Mouse (Mus musculus) CH12F3 (cell line): ENCODE results near the gene Retsat.

Experiments
- in situ Hi-C: fragments of 300-500 bp; cut with MboI; formaldehyde crosslinking; loops from 2 replicates; pipeline ENCODE4 v1.14.3; 2020; ENCODE audit warnings: low sequenced_read_pairs

The Retsat gene

DNA sequence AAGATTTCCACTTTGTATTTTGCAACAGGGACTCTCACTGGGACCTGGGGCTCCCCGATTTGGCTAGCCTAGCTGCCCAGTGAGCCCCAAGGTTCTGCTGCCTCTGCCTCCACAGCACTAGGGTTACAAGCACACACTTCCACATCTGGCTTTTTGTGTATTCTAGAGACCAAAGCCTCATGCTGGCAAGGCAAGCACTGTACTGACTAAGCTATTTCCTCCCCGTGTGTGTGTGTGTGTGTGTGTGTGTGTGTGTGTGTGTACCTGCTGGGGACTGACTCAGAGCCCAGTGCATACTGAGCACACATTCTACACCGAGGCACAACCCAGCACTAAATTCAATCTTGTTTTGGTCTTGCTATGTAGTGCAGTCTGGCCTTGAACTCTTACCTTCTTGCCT, 11.6 kb upstream of the Retsat start:
- in situ Hi-C loops, result no loop called here

DNA sequence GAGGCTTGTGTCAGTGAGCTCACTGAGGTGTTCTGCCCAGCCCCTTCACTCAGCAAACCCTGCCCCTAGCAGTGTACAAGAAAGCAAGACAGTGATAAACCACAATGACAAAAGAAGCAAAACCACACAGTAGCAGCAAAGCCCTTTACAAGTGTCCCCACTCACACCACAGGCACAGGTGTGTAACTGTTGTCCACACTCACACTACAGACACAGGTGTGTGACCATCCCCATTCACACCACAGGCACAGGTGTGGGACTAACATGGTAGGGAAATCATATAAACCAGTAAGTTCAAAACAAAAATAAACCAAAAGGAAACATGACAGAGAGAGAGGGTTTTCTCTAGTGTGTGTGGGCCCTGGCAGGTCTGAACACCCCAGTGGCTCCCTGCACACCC, 10.0 kb upstream of the Retsat start:
- in situ Hi-C loops, result no loop called here

- in situ Hi-C loops, result no loop called here
These were observed 8.2 kb upstream of the Retsat start for GRCm38 (mm10) chr6:72590111-72590510.

GRCm38 (mm10) chr6:72593011-72593803, 5.1 kb upstream of the Retsat start:
- in situ Hi-C loops, result no loop called here

DNA sequence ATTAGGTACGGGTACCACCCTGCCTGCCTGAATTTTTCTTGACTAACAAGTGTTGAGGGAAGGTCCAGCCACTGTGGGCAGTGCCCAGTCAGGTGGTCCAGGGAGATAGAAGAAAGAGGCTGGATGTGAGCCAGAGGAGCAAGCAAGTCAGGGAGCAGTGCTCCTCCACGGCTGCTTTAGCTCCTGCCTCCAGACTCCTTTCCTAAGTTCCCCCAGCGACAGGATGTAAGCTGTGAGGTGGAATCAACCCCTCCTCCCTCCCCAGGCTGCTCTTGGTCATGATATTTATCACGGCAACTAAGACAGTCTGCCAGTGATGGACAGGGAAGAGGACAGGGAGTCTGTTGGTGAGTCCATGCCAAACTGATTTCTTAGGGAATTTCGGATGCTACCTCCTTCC, 4.4 kb upstream of the Retsat start:
- in situ Hi-C loops, result no loop called here

DNA sequence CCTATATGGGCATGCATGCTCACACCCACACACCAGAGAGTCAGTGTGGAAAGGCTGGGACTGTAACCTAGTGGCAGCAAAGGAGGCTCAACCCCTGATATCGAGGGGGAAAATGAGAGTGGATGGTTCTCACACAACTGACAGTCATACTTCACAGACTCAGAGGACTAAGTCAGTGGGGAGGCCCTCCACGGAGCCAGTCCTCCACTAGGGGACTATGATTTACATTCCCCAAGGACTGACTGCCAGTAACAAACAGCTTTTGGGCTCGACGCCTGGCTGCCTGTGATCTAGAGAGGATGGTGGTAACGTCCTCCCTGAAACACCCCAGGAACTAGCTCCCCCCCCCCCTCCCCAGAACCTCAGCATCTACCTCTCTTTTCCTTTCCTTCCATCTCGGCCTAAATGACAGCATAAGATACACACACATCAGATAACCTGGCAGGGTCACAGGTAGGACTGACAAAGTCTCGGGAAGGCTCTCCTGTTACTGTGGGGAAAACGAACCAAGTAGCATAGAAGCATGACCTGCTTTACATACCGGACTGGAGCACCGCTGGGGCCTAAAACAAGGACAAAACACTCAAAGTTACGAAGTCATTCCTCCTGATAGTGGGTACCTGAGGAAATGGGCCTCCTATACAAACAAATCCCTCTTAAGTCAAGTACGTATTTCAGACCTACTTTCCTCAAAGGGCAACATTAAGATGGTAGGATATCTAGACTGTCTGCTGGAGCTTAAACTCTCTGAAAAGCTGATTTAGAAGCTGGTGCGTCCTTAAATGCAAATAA, 996 bp upstream of the Retsat start:
- in situ Hi-C loops, result no loop called here

DNA sequence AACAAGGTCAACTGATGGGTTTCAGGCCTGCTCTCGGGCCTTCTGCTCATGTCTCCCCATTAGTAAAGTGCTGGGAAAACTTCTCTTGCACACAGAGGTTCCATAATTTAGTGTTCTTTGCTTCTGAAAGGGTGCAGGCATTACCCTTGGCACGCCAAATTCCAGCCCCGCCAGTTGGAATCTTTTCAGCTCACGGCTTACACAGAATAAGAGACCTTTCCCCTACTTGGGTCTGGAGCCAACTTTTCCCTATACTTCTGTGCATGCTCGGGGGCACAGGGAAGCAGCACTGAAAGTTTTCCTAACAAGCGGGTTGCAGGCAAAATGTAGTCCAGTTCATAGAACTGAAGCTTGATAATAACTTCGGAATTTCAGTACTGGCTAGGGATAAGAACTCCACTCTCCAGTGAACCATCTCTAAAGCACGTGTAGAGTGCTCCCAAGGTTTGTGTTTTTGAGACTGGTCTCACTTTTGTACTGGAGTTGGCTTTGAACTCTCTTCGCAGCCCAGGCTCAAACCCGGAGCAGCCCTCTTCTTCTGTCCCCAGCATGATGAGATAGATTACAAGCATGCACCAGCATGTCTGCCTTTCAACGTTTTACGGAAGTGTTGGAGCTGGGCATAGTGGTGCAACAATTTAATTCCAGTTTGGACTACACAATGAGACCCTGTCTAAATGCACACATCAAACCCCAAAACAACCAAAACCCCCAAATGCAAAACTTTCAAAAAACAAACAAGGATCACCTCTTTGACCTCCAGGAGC, 699 bp downstream of the Retsat start:
- in situ Hi-C loops, result no loop called here

DNA sequence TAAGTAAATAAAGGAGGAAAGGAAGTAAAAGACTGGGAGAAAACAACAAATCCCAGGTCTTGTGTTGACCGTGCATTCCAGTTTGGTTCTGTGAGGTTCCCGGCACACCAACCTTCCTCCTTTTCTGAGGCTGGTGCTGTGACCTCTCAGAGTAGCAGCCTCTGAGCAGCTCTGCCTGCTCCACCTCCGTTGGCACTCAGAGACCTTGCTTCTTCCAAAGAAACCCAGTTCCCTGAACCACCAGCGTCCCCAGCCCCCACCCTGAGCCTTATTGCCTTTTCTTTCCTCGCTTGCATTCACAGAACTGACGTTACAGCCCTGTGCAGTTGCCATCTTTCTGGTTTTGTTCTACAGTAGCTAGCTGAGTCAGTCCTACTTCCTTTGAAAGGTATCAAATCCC, 1.9 kb downstream of the Retsat start:
- in situ Hi-C loops, result no loop called here

- in situ Hi-C loops, result no loop called here
These were observed 2.5 kb downstream of the Retsat start for GRCm38 (mm10) chr6:72600771-72601170.

- in situ Hi-C loops, result no loop called here
These were observed 3.5 kb downstream of the Retsat start for GRCm38 (mm10) chr6:72601732-72602131.

DNA sequence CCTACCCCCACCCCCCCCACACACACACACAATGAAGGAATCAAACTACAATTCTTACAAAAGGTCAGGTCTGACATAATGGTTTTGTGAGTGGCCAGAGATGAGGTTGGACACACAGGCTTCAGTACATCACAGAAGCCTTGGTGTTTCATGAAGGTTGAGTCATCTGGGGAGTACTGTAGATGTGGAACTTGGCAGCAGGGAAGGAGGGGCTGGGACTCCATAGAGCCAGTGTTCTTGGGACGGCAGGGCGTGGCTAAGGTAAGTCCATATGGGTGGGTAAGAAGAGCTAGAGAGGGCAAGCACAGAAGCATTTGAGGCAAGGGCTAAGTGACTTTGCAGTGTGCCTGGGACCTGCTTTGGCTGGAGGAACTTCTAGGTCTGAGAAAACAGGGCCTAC, 5.8 kb downstream of the Retsat start:
- in situ Hi-C loops, result no loop called here

GRCm38 (mm10) chr6:72607060-72607459, 8.8 kb downstream of the Retsat start:
- in situ Hi-C loops, result no loop called here

GRCm38 (mm10) chr6:72607676-72608075, 9.4 kb downstream of the Retsat start:
- in situ Hi-C loops, result no loop called here

DNA sequence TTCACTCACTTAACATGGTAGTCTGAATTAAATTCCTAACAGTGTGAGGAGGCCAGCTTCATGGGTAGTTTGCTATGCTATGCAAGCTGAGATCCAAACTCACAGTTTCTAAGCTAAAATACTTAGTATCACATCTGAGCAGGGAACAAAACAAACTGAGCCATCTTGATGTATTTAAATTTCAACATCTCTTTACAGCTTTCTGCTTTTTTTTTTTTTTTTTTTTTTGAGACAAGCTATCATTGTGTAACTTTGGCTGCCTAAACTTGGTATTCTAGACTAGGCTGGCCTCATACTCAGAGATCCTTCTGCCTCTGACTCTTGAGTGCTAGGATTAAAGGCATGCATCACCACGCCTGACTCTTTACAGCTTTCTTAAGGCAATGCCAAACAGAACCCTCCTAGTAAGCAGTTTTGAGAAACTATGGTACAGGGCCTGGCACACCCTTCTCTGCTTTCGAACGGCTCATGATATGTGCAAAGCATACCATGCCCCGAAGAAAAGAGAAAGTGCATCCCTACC, 10.4 kb downstream of the Retsat start:
- in situ Hi-C loops, result no loop called here

DNA sequence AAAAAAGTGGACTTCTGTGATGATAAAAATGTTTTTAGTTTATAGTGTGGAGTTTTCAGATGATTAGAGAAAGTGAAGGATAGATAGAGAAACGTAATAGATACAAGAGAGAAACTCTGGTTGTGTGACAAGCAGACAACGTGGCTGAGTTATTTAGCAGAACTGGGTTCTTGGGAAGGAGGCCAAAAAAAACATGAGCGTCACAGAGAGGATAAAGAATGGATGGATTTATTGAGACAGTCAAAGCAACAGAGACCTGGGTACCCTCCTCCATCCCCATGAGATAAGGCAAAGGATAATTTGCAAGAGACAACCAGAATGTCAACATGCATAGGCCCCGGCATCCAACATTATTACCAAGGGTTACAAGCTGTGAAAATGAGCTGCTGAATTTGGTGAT, 12.0 kb downstream of the Retsat start:
- in situ Hi-C loops, result no loop called here

- in situ Hi-C loops, result no loop called here
These were observed 16.9 kb downstream of the Retsat start for GRCm38 (mm10) chr6:72615151-72615550.

GRCm38 (mm10) chr6:72615561-72616375, 17.5 kb downstream of the Retsat start:
- in situ Hi-C loops, result no loop called here

DNA sequence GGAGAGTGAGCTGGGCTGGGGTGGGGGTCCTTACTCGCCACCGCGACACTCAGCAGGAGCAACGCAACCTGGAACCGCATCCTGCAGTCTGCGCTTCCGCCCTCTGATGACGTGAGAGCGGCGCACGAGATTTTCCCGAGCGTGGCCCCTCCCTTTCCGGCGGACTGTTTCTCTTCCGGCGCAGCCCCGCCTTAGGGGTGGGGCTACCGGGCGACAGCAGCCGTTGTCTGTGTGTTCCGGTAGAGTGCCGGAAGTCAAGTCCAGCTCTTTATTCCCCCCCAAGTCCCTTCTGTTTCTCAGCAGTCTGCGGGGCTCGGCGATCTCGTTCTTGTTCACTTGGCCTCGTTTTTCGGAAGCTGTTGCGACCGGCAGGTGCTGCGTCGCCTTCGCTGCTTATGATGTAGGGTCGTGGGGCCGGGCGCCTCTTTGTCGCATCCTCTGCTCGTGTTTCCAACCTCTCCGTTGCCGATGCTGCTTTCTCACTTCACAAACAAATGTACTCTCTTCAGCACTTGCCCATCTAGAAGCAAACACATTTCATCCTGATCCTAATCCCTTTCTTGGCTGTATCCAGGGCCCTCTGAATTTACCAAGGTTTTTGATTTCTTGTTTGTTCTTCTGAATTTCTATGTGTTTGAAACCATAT, 18.5 kb downstream of the Retsat start, which contains the start of gene Tgoln1:
Gene Tgoln1 (minus strand): TSS at position 358 of the 646 bp plus-strand sequence.
- in situ Hi-C loops, result no loop called here

DNA sequence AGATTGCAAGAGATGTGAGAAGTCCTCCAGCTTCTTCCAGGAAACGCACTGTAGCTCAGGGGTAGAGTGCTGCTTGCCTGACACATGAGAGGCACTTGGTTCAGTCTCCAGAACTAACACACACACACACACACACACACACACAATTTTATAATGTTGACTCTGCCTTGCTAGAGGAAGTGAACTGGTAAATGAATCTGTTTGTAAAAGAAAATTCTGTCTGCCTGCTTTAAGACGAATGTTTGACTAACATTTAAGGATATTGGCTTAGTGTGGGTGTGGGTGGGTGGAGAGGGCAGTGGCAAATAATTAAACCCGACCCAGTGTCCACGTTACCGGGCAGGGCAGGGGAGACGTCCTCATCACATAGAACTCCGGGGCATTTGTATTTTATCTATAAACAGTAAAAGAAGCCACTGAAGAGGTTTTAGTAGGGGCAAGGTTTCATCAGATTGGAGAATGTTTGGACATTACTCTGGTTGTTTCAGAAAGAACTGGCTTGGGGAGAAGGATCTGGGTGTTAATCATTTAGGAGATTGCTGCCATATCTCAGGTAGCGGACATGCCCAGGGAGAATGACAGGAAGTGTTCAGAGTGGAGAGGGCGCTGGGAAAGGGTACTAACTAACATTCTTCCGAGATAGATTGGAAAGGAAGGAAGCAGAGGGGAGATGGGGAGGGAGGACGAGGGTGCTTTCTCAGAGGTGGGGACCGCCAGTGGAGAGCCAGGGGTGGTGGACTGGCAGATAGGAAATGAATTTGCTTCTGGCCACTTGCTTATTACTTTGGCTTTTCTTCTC, 21.7 kb downstream of the Retsat start:
- in situ Hi-C loops, result no loop called here
